Mouse (Mus musculus): ENCODE results near the gene Tuba3a. TPM values are rescaled to one million over a fixed set of nuclear protein-coding genes. Genes with fewer than 3 reads are reported as not detected.
"Not testable (repeated sequence)": the region's sequence is repeated elsewhere in the genome, so short reads cannot be mapped to it uniquely, and the experiment has no call there.

Tuba3a gene
- polyA plus RNA-seq, 1 experiment from 2014 or later, result not detected

DNA sequence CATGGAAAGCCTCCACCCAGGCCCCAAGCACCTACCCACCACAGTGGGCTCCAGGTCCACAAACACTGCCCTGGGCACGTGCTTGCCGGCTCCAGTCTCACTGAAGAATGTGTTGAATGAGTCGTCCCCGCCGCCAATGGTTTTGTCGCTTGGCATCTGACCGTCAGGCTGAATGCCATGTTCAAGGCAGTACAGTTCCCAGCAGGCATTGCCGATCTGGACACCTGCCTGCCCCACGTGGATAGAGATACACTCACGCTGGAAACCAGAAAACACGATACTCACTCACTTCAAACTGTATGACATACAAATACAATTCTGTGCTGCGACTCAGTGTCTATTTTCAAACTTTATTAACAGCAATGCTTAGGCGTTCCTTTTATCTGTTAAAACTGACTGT is 3.1 kb downstream of the Tuba3a start:
- not testable (repeated sequence) for H3K4me2 ChIP-seq (replicated peaks); H3K27me3 ChIP-seq; H3K36me3 ChIP-seq; H3K27ac ChIP-seq (replicated peaks); ATAC-seq (ENCODE audit: low FRiP score, low read depth); H3K4me1 ChIP-seq; H3K4me3 ChIP-seq; H3K9ac ChIP-seq (replicated peaks); H3K9me3 ChIP-seq
- WGBS, result 95% methylated on average over 13 of the region's 13 CpGs

DNA sequence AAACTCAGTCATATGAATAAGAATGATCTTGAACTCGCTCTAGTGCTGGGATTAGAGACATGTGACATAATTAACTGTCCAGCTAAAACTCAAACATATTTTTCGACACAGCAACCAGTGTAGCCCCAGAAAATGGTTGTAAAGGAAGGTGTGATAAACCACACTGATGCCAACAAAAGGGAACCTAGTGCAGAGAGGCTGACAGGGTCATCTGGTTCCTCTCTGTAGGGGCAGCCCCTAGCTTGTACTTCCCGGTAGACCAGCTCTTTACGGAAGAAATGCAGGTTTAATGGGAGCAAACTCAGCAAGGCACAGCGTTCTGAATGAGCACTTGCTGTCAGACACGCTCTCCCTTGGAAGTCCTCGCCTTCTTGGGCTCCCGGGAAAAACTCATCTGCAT is 6.1 kb downstream of the Tuba3a start:
- Histone ChIP-seq H3K9ac (replicated peaks) (no peak overlapping the region), H3K4me3 (no peak overlapping the region), H3K9me3 (peaks cover 2% of the 10 kb centered on the region; the same call in 1 of the 2 replicates), H3K4me1 (no peaks in the 10 kb centered on the region), H3K27me3 (no peaks in the 10 kb centered on the region), H3K36me3 (no peaks in the 10 kb centered on the region), H3K27ac (replicated peaks) (no peak overlapping the region), H3K4me2 (replicated peaks) (no peak overlapping the region)
- no peak for ATAC-seq (ENCODE audit: low FRiP score, low read depth)
- 63% methylated on average over 8 of the region's 8 CpGs for WGBS

DNA sequence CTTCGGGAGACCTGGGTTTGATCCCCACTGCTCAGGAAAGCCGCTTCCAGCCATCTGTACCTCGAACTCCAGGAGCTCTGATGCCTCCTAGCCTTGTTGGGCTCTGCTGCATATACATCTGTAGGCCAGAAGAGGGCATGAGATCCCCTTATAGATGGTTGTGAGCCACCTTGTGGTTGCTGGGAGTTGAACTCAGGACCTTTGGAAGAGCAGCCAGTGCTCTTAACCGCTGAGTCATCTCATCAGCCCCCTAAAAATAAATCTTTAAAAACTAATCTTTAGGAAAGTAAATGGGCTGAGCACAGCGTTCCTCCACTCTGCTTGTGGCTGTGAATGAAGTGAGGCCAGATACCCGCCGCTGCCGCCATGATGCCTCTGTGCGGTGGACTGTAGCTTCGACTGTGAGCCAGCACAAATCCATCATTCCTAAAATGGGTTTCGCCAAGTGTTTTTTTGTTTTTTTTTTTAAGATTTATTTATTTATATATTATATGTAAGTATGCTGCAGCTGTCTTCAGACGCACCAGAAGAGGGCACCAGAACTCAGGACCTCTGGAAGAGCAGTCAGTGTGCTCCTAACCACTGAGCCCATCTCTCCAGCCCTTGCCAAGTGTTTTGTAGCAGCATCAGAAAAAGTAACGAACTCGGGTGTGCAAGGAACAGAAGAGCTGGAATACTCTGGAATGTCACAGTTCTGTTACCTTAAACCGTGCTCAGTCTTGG is 10.8 kb downstream of the Tuba3a start:
- ATAC-seq (ENCODE audit: low FRiP score, low read depth), result no peak

DNA sequence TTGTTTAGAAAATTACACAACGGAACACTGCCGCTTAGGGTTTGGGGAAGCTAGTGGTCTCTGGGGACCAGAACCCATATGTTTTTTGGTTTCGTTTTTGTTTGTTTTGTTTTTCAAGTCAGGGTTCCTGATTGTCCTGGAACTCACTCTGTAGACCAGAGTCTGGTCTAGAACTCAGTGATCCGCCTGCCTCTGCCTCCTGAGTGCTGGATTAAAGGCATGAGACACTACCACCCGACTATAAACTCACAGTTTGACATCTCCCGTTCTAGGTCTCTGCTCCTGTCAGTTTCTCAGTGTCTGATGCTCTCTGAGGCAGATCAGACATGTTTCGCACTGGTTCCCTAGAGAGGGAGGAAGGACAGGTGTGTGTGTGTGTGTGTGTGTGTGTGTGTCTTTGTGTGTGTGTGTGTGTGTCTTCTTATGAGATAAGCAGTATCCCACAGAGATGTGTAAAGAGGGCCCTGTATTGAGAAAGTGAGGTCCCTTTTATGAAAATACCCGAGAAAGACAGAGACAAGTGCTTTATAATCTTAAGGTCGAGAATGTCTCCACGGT is 13.5 kb downstream of the Tuba3a start:
- no peak for ATAC-seq (ENCODE audit: low FRiP score, low read depth)
- H3K36me3 ChIP-seq, result no peaks in the 10 kb centered on the region
- H3K27me3 ChIP-seq, result peaks cover 18% of the 10 kb centered on the region; the same call in 1 of the 2 replicates
- H3K9ac ChIP-seq (replicated peaks), result no peak overlapping the region
- no peak overlapping the region for H3K4me2 ChIP-seq (replicated peaks)
- no peaks in the 10 kb centered on the region for H3K9me3 ChIP-seq
- no peaks in the 10 kb centered on the region for H3K4me1 ChIP-seq
- no peak overlapping the region for H3K4me3 ChIP-seq
- H3K27ac ChIP-seq (replicated peaks), result no peak overlapping the region
- WGBS, result 76% methylated on average over 10 of the region's 10 CpGs

More for the DNA sequence above, 10.8 kb downstream of the Tuba3a start:
- H3K4me2 ChIP-seq (replicated peaks), result no peak overlapping the region
- H3K4me1 ChIP-seq, result no peaks in the 10 kb centered on the region
- H3K9ac ChIP-seq (replicated peaks), result no peak overlapping the region
- H3K36me3 ChIP-seq, result no peaks in the 10 kb centered on the region
- no peaks in the 10 kb centered on the region for H3K9me3 ChIP-seq
- WGBS, result 64% methylated on average over 15 of the region's 15 CpGs
- peaks cover 18% of the 10 kb centered on the region; the same call in 1 of the 2 replicates for H3K27me3 ChIP-seq
- H3K4me3 ChIP-seq, result no peak overlapping the region
- no peak overlapping the region for H3K27ac ChIP-seq (replicated peaks)

DNA sequence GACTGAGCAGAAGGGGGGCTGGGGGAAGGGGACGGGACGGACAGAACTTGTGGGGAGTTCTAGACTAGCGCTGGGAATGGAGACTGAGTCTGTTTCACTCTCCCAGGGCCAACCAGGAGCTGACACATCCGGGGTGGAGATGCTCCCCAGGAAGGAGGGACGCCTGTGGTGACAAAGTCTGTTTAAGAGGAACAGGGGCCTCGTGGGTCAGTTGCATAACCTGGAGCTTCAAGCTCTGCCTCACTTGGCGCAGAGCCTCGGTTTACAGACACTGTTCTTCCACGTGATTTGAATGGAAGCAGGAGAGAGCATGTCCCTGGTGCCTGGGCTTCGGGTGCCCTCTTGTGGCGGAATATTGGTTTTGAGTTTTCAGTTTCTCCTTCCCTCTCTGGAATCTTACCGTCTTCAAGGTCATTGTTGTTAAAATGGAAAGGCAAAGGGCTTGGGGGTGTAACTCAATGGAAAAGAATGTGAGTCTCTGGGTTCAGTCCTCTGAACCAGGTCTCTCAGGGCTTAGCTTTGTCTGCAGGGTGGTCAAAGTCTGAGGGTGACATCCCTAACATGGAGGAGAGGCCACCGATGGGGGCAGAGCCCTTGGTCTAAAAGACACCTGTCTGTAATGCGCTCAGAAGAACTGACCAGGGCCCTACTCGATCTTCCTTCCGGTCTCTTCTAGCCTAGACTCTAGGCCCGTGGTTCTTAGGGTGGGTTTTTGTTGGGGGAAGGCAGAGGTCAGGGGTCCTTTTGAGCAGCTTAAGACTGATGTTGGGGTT is 14.2 kb downstream of the Tuba3a start:
- H3K9me3 ChIP-seq, result no peaks in the 10 kb centered on the region
- H3K9ac ChIP-seq (replicated peaks), result no peak overlapping the region
- H3K4me1 ChIP-seq, result no peaks in the 10 kb centered on the region
- WGBS, result 19% methylated on average over 17 of the region's 17 CpGs
- H3K27ac ChIP-seq (replicated peaks), result no peak overlapping the region
- peak overlapping the region; percentile 33 for H3K4me2 ChIP-seq (replicated peaks)
- H3K4me3 ChIP-seq, result no peak overlapping the region
- H3K36me3 ChIP-seq, result no peaks in the 10 kb centered on the region
- peak; percentile 89 for ATAC-seq (ENCODE audit: low FRiP score, low read depth)
- peaks cover 18% of the 10 kb centered on the region; the same call in 1 of the 2 replicates for H3K27me3 ChIP-seq

DNA sequence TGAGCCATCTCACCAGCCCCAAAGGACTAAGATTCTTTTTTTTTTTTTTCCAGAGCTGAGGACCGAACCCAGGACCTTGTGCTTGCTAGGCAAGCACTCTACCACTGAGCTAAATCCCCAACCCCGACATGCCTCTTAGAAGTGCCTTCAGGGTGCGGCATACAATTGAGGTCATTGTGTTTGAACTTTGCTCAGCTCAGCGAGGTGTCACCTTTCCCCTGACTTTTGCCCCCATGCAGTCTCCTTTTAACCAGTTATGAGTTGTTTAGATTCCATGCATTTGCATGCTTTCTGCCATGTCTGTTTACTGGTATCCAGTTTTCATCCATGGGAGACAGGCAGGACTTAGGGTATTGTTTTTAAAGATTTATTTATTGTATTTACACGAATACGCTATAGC is 17.0 kb downstream of the Tuba3a start:
- Histone ChIP-seq H3K27ac (replicated peaks) (no peak overlapping the region), H3K27me3 (peaks cover 18% of the 10 kb centered on the region; the same call in 1 of the 2 replicates), H3K4me2 (replicated peaks) (no peak overlapping the region), H3K4me1 (no peaks in the 10 kb centered on the region), H3K4me3 (no peak overlapping the region), H3K9me3 (no peaks in the 10 kb centered on the region), H3K36me3 (no peaks in the 10 kb centered on the region), H3K9ac (replicated peaks) (no peak overlapping the region)
- no peak for ATAC-seq (ENCODE audit: low FRiP score, low read depth)
- WGBS, result 49% methylated on average over 6 of the region's 6 CpGs

DNA sequence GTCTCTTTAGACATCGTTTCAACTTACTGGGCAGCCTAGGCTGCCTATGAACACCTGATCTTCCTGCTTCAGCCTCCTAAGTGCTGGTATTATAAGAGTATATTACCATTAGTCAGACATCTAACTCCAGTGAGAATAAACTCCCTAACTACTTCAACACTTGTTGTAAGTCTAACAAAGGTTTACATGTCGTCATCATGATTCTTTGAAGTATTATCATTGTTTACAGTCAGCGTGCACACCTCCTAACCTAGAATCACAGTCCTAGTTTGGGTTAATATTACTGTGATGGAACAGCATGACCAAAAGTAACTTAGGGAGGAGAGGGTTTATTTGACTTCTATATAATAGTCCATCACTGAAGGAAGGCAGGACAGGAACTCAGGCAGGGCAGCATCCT is 18.4 kb downstream of the Tuba3a start:
- Histone ChIP-seq H3K4me1 (no peaks in the 10 kb centered on the region), H3K27ac (replicated peaks) (no peak overlapping the region), H3K27me3 (peaks cover 13% of the 10 kb centered on the region; the same call in 1 of the 2 replicates), H3K9me3 (no peaks in the 10 kb centered on the region), H3K4me2 (replicated peaks) (no peak overlapping the region), H3K4me3 (no peak overlapping the region), H3K36me3 (no peaks in the 10 kb centered on the region), H3K9ac (replicated peaks) (no peak overlapping the region)
- 92% methylated on average over 3 of the region's 3 CpGs for WGBS
- no peak for ATAC-seq (ENCODE audit: low FRiP score, low read depth)

DNA sequence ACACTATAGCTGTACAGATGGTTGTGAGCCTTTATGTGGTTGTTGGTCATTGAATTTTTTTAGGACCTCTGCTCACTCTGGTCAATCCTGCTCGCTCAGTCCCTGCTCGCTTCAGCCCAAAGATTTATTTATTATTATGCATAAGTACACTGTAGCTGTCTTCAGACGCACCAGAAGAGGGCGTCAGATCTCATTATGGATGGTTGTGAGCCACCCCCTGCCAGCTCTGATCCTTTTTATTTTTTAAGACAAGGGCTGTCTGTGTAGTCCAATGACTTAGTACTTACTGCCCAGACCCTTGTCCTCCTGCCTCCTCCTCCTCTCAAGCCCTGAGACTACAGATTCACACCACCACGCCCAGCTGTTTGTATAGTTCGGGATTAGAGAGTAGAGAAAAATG is 19.2 kb downstream of the Tuba3a start:
- not testable (repeated sequence) for H3K9ac ChIP-seq (replicated peaks); ATAC-seq (ENCODE audit: low FRiP score, low read depth); H3K4me2 ChIP-seq (replicated peaks); H3K36me3 ChIP-seq; H3K27me3 ChIP-seq; H3K9me3 ChIP-seq; H3K4me3 ChIP-seq; H3K4me1 ChIP-seq; H3K27ac ChIP-seq (replicated peaks)
- WGBS, result 68% methylated on average over 6 of the region's 6 CpGs

DNA sequence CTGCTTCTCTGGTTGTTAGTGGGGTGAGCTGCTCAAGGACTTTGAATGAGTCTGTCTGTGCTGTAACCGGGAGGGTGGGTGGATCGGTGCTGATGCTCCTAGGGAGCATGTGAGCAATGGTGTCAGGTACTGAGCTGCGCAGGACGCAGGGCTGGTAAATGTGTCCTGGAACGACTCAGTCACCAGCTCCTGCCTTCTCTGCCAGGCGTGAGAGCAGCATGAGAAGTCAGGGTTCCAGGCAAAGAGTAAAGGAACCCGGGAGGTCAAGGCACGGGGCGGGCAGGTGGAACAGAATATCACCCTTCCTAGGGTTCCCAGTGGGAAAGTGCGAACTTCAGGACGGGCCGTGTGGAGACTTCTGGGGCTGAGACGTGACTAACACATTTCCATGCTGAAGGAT is 19.8 kb downstream of the Tuba3a start:
- Histone ChIP-seq H3K4me2 (replicated peaks) (no peak overlapping the region), H3K27me3 (peaks cover 5% of the 10 kb centered on the region; the same call in 1 of the 2 replicates), H3K4me1 (no peaks in the 10 kb centered on the region), H3K9me3 (no peaks in the 10 kb centered on the region), H3K27ac (replicated peaks) (no peak overlapping the region), H3K4me3 (no peak overlapping the region), H3K9ac (replicated peaks) (no peak overlapping the region), H3K36me3 (no peaks in the 10 kb centered on the region)
- ATAC-seq (ENCODE audit: low FRiP score, low read depth), result no peak
- WGBS, result 81% methylated on average over 13 of the region's 13 CpGs

DNA sequence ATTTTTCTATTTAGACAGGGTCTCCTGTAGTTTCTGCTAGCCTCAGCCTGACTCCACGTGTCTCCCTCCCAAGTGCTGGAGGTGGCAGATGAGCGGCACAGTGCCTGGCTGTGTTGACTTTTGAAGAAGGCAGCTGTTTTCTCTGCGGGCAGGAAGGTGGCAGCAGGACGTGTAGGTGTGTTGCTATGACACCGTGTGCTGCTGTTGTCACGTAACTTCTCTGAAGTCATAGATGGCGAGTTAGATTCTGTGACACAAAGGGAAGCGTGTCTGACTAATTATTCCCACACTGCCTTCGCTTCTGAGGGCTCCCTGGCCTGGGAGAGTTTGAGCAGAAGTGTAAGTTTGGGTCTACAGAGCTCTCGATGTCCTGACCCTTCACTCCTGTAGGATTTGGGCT is 20.6 kb downstream of the Tuba3a start:
- Histone ChIP-seq H3K27ac (replicated peaks) (no peak overlapping the region), H3K36me3 (no peaks in the 10 kb centered on the region), H3K4me2 (replicated peaks) (no peak overlapping the region), H3K9me3 (no peaks in the 10 kb centered on the region), H3K4me3 (no peak overlapping the region), H3K9ac (replicated peaks) (no peak overlapping the region), H3K4me1 (no peaks in the 10 kb centered on the region), H3K27me3 (no peaks in the 10 kb centered on the region)
- ATAC-seq (ENCODE audit: low FRiP score, low read depth), result no peak
- 62% methylated on average over 10 of the region's 10 CpGs for WGBS

DNA sequence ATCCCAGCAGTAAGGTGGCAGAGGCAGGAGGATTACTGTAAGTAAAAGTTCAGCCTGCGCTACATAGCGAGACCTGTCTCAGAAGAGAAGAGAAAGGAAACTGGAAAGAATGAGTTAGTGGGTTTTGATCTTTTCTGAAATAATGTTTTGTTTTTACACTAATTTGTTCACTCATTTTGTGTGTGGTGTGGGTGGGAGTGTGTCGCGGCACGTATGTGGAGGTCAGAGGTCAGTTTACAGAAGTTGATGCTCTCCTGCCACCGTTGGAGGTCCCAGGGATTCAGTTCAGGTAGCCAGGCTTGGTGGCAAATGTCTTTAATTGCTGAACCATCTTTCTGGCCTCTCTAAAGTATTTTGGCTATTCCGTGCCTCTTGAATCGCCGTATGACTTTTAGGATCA is 21.6 kb downstream of the Tuba3a start:
- no peak for ATAC-seq (ENCODE audit: low FRiP score, low read depth)
- H3K9ac ChIP-seq (replicated peaks), result no peak overlapping the region
- H3K4me2 ChIP-seq (replicated peaks), result no peak overlapping the region
- WGBS, result 91% methylated on average over 9 of the region's 9 CpGs
- no peaks in the 10 kb centered on the region for H3K4me1 ChIP-seq
- no peak overlapping the region for H3K4me3 ChIP-seq
- no peaks in the 10 kb centered on the region for H3K9me3 ChIP-seq
- H3K27ac ChIP-seq (replicated peaks), result no peak overlapping the region
- H3K27me3 ChIP-seq, result no peaks in the 10 kb centered on the region
- no peaks in the 10 kb centered on the region for H3K36me3 ChIP-seq

DNA sequence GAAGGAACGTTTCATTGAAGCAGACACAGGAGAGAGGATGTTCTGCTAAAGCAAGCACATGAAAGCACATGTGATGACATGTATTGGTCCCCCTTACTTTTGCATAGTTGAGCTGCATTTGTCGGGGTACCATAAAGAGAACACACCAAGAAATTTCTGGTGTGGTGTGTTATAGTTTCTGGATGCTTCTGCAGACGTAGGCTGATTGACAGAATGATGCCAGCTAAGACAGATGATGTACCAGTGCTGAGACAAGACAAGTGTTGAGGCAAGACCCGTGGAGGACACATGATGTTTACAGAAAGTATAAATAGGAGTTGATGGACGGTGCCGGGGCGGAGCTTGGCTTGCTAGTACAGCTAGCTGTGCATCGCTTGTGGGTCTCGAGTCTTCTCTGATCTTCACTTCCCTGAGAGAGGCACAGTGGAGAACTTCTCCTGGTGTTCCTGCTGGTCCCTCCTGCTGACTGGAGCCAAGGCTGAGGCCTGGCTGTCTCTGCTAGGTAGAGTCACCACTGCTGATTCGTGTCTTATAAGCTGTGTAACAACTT is 25.8 kb downstream of the Tuba3a start:
- Histone ChIP-seq H3K27me3 (no peaks in the 10 kb centered on the region), H3K9ac (replicated peaks) (no peak overlapping the region), H3K9me3 (no peaks in the 10 kb centered on the region), H3K4me3 (no peak overlapping the region), H3K36me3 (no peaks in the 10 kb centered on the region), H3K27ac (replicated peaks) (no peak overlapping the region), H3K4me1 (no peaks in the 10 kb centered on the region), H3K4me2 (replicated peaks) (no peak overlapping the region)
- WGBS, result 87% methylated on average over 10 of the region's 10 CpGs
- ATAC-seq (ENCODE audit: low FRiP score, low read depth), result no peak

Data from midbrain, embryonic 12.5 days (tissue).